16 mouse cellular contexts compared by ENCODE assay signal in the genomic region with DNA sequence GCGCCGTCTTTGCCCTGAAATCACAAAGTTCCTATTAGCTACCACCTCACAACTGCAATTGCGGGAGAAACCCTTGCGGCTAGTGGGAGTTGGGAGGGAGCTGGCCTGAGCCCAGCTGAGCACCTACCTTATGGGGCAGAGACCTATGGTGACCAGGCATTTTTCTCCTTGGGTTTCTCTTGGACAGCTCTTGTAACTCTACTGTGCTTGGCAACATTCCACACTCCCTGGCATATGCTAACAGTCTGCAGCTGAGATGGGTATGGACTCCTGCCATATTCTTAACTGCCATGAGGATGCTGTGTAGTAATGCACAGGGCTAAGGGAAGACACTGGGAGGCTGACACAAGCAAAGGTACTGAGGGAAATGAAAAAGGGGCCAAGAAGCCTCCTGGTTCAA. TPM values are rescaled to one million over a fixed set of nuclear protein-coding genes. Genes with fewer than 3 reads are reported as not detected.
DNase-seq lines count a peak whose midpoint lies in the region; ATAC-seq and TF ChIP-seq lines count a peak whose summit lies in the region.
"Had no signal": no experiment of that assay in that cellular context is flagged by ENCODE, and none has a peak within 500 bp of the region (broad histone marks: within the 10 kb centered on the region; RNA-seq: fewer than 3 reads in every experiment).

No protein-coding gene starts in this region.

- no peak for TF ChIP-seq CTCF in layer of hippocampus, adult 2 months (conservative IDR thresholded peaks at IDR 0.05)
- no peak for TF ChIP-seq CTCF in liver, postnatal 0 days (IDR thresholded peaks at IDR 0.05; ENCODE audit: low read depth)

- WGBS in liver, postnatal 0 days (ENCODE audit: insufficient replicate concordance): 89% methylated on average over 4 of the region's 4 CpGs

- no peak overlapping the region for H3K4me2 ChIP-seq in liver, postnatal 0 days (ENCODE audit: low read depth, low read length)
- H3K4me2 ChIP-seq: embryonic facial prominence, embryonic 15.5 days; heart, embryonic 13.5 days had no signal

- H3K9me3 ChIP-seq in liver, postnatal 0 days (ENCODE audit: low read length): no peaks in the 10 kb centered on the region
- H3K9me3 ChIP-seq: embryonic facial prominence, embryonic 15.5 days; heart, embryonic 13.5 days had no signal

- no peak overlapping the region for H3K4me3 ChIP-seq in layer of hippocampus, adult 2 months
- H3K4me3 ChIP-seq in liver, postnatal 0 days (ENCODE audit: low read depth, low read length): no peak overlapping the region
- H3K4me3 ChIP-seq: embryonic facial prominence, embryonic 15.5 days; gastrocnemius, adult 2 months; heart, embryonic 13.5 days had no signal

- TF ChIP-seq EP300 in liver, postnatal 0 days (IDR thresholded peaks at IDR 0.05; ENCODE audit: low read depth): no peak

- no peaks in the 10 kb centered on the region for H3K27me3 ChIP-seq in liver, postnatal 0 days (ENCODE audit: insufficient read depth, low read length)
- H3K27me3 ChIP-seq: embryonic facial prominence, embryonic 15.5 days; heart, embryonic 13.5 days had no signal

- peak; percentile 35 for DNase-seq in adrenal gland, adult 2 months
- DNase-seq in adrenal gland, postnatal 4 days (ENCODE audit: low spot score in 2 of 2): no peak
- no peak for DNase-seq in layer of hippocampus, adult 2 months (ENCODE audit: low spot score in 2 of 2)
- DNase-seq in layer of hippocampus, postnatal 10 days (ENCODE audit: low spot score in 2 of 2): no peak
- DNase-seq in brain, embryonic 18.5 days (ENCODE audit: low read depth, low spot score): peak; percentile 10
- peak; percentile 61 to 74 for DNase-seq in cerebellum, postnatal 36 days
- DNase-seq in liver, postnatal 0 days: no peak
- DNase-seq: gastrocnemius, adult 2 months; kidney, postnatal 4 days; thymus, postnatal 14 days had no signal

- no peak for ATAC-seq in liver, postnatal 0 days
- ATAC-seq in activated CD4-positive, CD25-positive, alpha-beta regulatory T cell, adult 4 months: no peak

- peak overlapping the region; percentile 32; the same call in 1 of the 2 replicates for H3K27ac ChIP-seq in layer of hippocampus, adult 2 months
- H3K27ac ChIP-seq in liver, postnatal 0 days (ENCODE audit: low read depth): no peak overlapping the region
- H3K27ac ChIP-seq: embryonic facial prominence, embryonic 15.5 days; gastrocnemius, adult 2 months; heart, embryonic 13.5 days; liver, embryonic 14.5 days had no signal

- no peak overlapping the region for H3K9ac ChIP-seq in liver, postnatal 0 days (replicated peaks)
- H3K9ac ChIP-seq: embryonic facial prominence, embryonic 15.5 days; heart, embryonic 13.5 days; liver, embryonic 14.5 days had no signal

- H3K36me3 ChIP-seq in liver, postnatal 0 days (replicated peaks; ENCODE audit: insufficient read depth, low read length): peaks cover 6% of the 10 kb centered on the region

- H3K4me1 ChIP-seq in liver, postnatal 0 days (ENCODE audit: insufficient read depth): no peaks in the 10 kb centered on the region
- H3K4me1 ChIP-seq: embryonic facial prominence, embryonic 15.5 days had no signal

RNA-seq across cellular contexts. Expression of gene Nme9, which starts 29.5 kb away (rescaled TPM):
- total RNA-seq in adrenal gland, adult 2 months (2021): not detected
- not detected in 2 replicates for polyA plus RNA-seq in adrenal gland, adult 2 months (2012; rRNA removed)
- not detected for total RNA-seq in adrenal gland, postnatal 4 days (2021)
- total RNA-seq in layer of hippocampus, adult 2 months (2021): under 1 TPM; 0.61 to 0.77 TPM
- total RNA-seq in layer of hippocampus, postnatal 10 days (2021): under 1 TPM; 0.65 to 0.89 TPM
- polyA plus RNA-seq in liver, postnatal 0 days (2015; fragmentation: Nextera tagmentation; extraction: Ambion mirVana): not detected in 2 replicates
- not detected for polyA plus RNA-seq in activated CD4-positive, CD25-positive, alpha-beta regulatory T cell, adult 4 months (2017; shearing (Covaris generic))
- total RNA-seq: gastrocnemius, adult 2 months; left cerebral cortex, postnatal 14 days had no signal
- polyA plus RNA-seq: heart, embryonic 13.5 days; intestine, embryonic 14.5 days had no signal

RNA-seq across cellular contexts. Expression of gene Mras, which starts 43.6 kb away (rescaled TPM):
- total RNA-seq in adrenal gland, adult 2 months (2021): 10 to 100 TPM; 61.0 to 61.1 TPM
- polyA plus RNA-seq in adrenal gland, adult 2 months (2012; rRNA removed): 31.4 and 33.1 TPM in 2 replicates
- total RNA-seq in adrenal gland, postnatal 4 days (2021): 10 to 100 TPM; 42.8 to 55.3 TPM
- total RNA-seq in layer of hippocampus, adult 2 months (2021): 100 to 1,000 TPM; 138 to 141 TPM
- 10 to 100 TPM; 77.8 to 96.3 TPM for total RNA-seq in layer of hippocampus, postnatal 10 days (2021)
- 1.0 and 1.5 TPM in 2 replicates for polyA plus RNA-seq in liver, postnatal 0 days (2015; fragmentation: Nextera tagmentation; extraction: Ambion mirVana)
- not detected for polyA plus RNA-seq in activated CD4-positive, CD25-positive, alpha-beta regulatory T cell, adult 4 months (2017; shearing (Covaris generic))

Comparison
In these comparisons a context has a peak if more than half of its experiments do, and no peak if none do; other contexts are left out.
1. DNase-seq: peak in adrenal gland, adult 2 months (single experiment), brain, embryonic 18.5 days (single experiment) and cerebellum, postnatal 36 days (2 of 2); none in adrenal gland, postnatal 4 days (0 of 2), layer of hippocampus, adult 2 months (0 of 2), layer of hippocampus, postnatal 10 days (0 of 2) and liver, postnatal 0 days (single experiment).